Mouse (Mus musculus) kidney, adult 2 months (tissue): ENCODE measurements at regions not wholly inside any gene's neighbourhood (a gene's known extent, or its start where the extent isn't known, plus 50 kb on each side); places are given as distances from the start of the nearest gene placed in this dataset.

Source experiments
- DNase-seq: peaks from one replicate; pipeline ENCODE4 v3.0.0; 2021
- H3K27ac ChIP-seq: fragments of 200-500 bp; 2 replicates; pipeline ENCODE4 v1.5.1; 2012; ENCODE audit warnings: low read depth, low read length, control low read depth, inconsistent platforms; ENCODE audit not compliant: insufficient read depth
- H3K27me3 ChIP-seq: fragments of 200-500 bp; replicated peaks from 2 replicates; pipeline ENCODE4 v1.6.1; 2012; ENCODE audit warnings: mild to moderate bottlenecking, moderate library complexity, low read length, inconsistent platforms; ENCODE audit not compliant: control insufficient read depth, insufficient read depth
- H3K36me3 ChIP-seq: fragments of 200-500 bp; 2 replicates; pipeline ENCODE4 v1.6.1; 2012; ENCODE audit warnings: mild to moderate bottlenecking, moderate library complexity, low read length, inconsistent platforms; ENCODE audit not compliant: control insufficient read depth, insufficient read depth
- H3K4me1 ChIP-seq: fragments of 200-500 bp; 2 replicates; pipeline ENCODE4 v1.6.1; 2011; ENCODE audit warnings: low read length; ENCODE audit not compliant: control insufficient read depth, insufficient read depth
- H3K4me3 ChIP-seq: fragments of 200-500 bp; 2 replicates; pipeline ENCODE4 v1.5.1; 2011; ENCODE audit warnings: mild to moderate bottlenecking, low read depth, low read length, control low read depth; ENCODE audit not compliant: insufficient read depth
- CTCF ChIP-seq: fragments of 200-500 bp; conservative IDR thresholded peaks from 2 replicates; pipeline ENCODE4 v1.5.1; 2011; ENCODE audit warnings: low read depth, mild to moderate bottlenecking, control low read depth, low read length, moderate library complexity, mixed read lengths; ENCODE audit not compliant: insufficient read depth, insufficient read length
- POLR2A ChIP-seq: fragments of 200-500 bp; IDR thresholded peaks from one replicate; pipeline ENCODE4 v1.6.1; 2011; ENCODE audit warnings: low read depth, low read length, control low read depth
- WGBS: fragments of 180-500 bp; shearing (Covaris S2); methylation state at CpG from one replicate; pipeline ENCODE4 v1.1.7; 2018; 5-methylcytosine and 5-hydroxymethylcytosine counted together

GRCm38 (mm10) chrX:21360771-21361667 is 123.3 kb upstream of the Agtr2 start:
- TF ChIP-seq CTCF, result no peak
- no peak for TF ChIP-seq POLR2A
- no peaks in the 10 kb centered on the region for H3K4me1 ChIP-seq
- WGBS, result under 1% methylated on average over 43 of the region's 43 CpGs
- no peaks in the 10 kb centered on the region for H3K27me3 ChIP-seq
- peak overlapping the region; percentile 32 for H3K4me3 ChIP-seq
- H3K36me3 ChIP-seq, result no peaks in the 10 kb centered on the region
- no peak overlapping the region for H3K27ac ChIP-seq
- peak; percentile 0 for DNase-seq

DNA sequence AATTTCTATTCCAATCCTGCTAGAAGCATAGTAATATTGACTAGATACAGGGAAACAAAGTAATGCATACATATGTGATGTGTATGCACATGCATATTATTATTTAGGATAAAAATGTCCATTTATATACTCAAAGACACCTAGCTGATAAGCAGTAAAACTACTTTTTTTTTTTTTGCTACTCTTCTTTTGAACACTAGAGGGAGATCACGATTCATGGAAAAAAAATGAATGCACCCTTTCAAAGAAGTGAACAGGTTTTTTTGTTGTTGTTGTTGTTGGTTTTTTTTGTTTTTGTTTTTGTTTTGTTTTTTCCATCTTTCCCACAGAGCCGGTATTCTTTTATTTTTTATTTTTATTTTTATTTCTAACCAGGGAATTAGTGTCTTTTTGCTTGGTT is 99.1 kb upstream of the Agtr2 start:
- H3K4me1 ChIP-seq, result no peaks in the 10 kb centered on the region
- no peak overlapping the region for H3K4me3 ChIP-seq
- WGBS, result 7% methylated on average over 2 of the region's 2 CpGs
- peak; percentile 0 for DNase-seq
- TF ChIP-seq CTCF (no peak), POLR2A (no peak)
- no peaks in the 10 kb centered on the region for H3K36me3 ChIP-seq
- H3K27me3 ChIP-seq, result no peaks in the 10 kb centered on the region
- H3K27ac ChIP-seq, result no peak overlapping the region

- no peak overlapping the region for H3K4me3 ChIP-seq
- H3K4me1 ChIP-seq, result no peaks in the 10 kb centered on the region
- no peak overlapping the region for H3K27ac ChIP-seq
- no peaks in the 10 kb centered on the region for H3K27me3 ChIP-seq
- WGBS, result 26% methylated on average over 1 of the region's 1 CpGs
- TF ChIP-seq POLR2A, result no peak
- no peak for TF ChIP-seq CTCF
- no peak for DNase-seq
- no peaks in the 10 kb centered on the region for H3K36me3 ChIP-seq
Observed at GRCm38 (mm10) chrX:21389992-21390391, 94.4 kb upstream of the Agtr2 start.

DNA sequence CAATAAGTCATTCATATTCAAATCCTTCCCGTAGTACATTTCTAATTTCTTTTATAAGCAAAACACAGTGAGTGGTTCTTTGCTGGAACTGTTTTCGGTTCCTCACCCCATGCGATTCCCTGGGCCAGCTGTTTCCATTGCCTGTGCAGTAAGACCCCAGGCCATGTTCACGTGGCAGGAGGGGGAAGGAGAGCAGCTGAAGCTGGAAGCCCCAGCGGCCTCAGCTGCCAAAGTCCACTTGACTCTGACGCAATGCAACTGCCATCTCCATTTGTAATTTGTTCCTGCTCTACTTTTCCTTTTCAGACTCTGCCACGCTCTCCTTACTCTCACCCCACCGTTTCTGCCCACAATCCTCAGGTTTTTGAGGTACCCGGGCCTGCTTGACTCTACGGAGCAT is 91.1 kb upstream of the Agtr2 start:
- H3K27me3 ChIP-seq, result no peaks in the 10 kb centered on the region
- 72% methylated on average over 10 of the region's 10 CpGs for WGBS
- H3K36me3 ChIP-seq, result no peaks in the 10 kb centered on the region
- TF ChIP-seq POLR2A (no peak), CTCF (no peak)
- DNase-seq, result no peak
- H3K27ac ChIP-seq, result no peak overlapping the region
- no peaks in the 10 kb centered on the region for H3K4me1 ChIP-seq
- H3K4me3 ChIP-seq, result no peak overlapping the region

DNA sequence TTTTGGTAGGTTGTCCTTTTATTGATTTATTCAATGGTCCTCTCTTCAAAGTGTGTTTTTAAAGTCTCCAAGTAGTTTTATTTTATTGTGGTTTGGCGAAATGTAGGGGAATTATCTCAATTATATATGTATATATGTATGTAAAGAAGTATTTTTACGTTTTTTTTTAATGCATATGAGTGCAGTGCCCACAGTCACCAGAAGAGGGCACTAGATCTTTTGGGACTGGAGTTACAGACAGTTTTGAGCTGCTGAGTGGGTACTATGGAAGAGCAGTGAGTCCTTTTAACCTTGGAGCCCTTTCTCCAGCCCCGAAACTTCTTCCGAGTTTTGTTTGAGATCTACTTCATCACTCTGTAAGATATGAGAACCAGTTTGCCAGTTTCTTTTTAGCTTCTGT is 59.5 kb upstream of the Agtr2 start:
- peak; percentile 1 for DNase-seq
- Histone ChIP-seq H3K4me1 (no peaks in the 10 kb centered on the region), H3K27me3 (no peaks in the 10 kb centered on the region), H3K36me3 (no peaks in the 10 kb centered on the region), H3K27ac (no peak overlapping the region), H3K4me3 (no peak overlapping the region)
- TF ChIP-seq CTCF (0 out of 2 replicates have a peak, but pooled peaks have one; percentile 10), POLR2A (no peak)
- 65% methylated on average over 4 of the region's 4 CpGs for WGBS

DNA sequence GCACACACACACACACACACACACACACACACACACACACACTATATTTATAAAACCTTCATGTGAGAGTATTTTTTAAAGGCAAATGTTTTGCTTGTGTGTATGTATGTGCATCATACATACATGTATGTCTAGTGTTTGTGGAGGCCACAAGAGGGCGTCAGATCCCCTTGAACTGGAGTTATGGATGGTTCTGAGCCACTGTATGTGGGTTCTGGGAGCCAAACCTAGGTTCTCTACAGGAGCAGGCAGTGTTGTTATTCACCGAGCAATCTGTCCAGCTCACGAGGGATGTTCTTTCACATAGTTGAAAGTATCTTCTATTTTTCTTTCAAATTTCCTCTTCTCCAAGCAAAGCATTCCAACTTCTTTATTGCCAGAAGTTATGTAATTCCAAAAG is 56.3 kb upstream of the Agtr2 start:
- no peak overlapping the region for H3K27ac ChIP-seq
- no peaks in the 10 kb centered on the region for H3K27me3 ChIP-seq
- TF ChIP-seq POLR2A (no peak), CTCF (no peak)
- DNase-seq, result no peak
- no peak overlapping the region for H3K4me3 ChIP-seq
- H3K36me3 ChIP-seq, result no peaks in the 10 kb centered on the region
- H3K4me1 ChIP-seq, result no peaks in the 10 kb centered on the region
- WGBS, result 59% methylated on average over 3 of the region's 3 CpGs

- no peak overlapping the region for H3K27ac ChIP-seq
- no peak for TF ChIP-seq POLR2A
- TF ChIP-seq CTCF, result no peak
- no peak overlapping the region for H3K4me3 ChIP-seq
- no peaks in the 10 kb centered on the region for H3K27me3 ChIP-seq
- no peaks in the 10 kb centered on the region for H3K4me1 ChIP-seq
- DNase-seq, result no peak
- H3K36me3 ChIP-seq, result no peaks in the 10 kb centered on the region
Observed at GRCm38 (mm10) chrX:21433501-21433900, 50.8 kb upstream of the Agtr2 start.
